Mouse (Mus musculus) right cerebral cortex, adult 18-20 months (tissue): ENCODE measurements around the gene Scgb1a1.
"Not testable (repeated sequence)": the region's sequence is repeated elsewhere in the genome, so short reads cannot be mapped to it uniquely, and the experiment has no call there.

ENCODE experiments used
- DNase-seq: peaks from one replicate; pipeline ENCODE4 v3.0.0; 2022; ENCODE audit warnings: mixed read lengths

The Scgb1a1 gene

GRCm38 (mm10) chr19:9100297-9101061, 12.7 kb upstream of the Scgb1a1 start:
- no peak for DNase-seq

- no peak for DNase-seq
These were observed 12.0 kb upstream of the Scgb1a1 start for GRCm38 (mm10) chr19:9099751-9100150.

- no peak for DNase-seq
These were observed 9.7 kb upstream of the Scgb1a1 start for GRCm38 (mm10) chr19:9097441-9097840.

- no peak for DNase-seq
These were observed 7.4 kb upstream of the Scgb1a1 start for GRCm38 (mm10) chr19:9095111-9095510.

GRCm38 (mm10) chr19:9090709-9091108, 3.0 kb upstream of the Scgb1a1 start:
- no peak for DNase-seq

- no peak for DNase-seq
These were observed 2.4 kb upstream of the Scgb1a1 start for GRCm38 (mm10) chr19:9090191-9090590.

- DNase-seq = not testable (repeated sequence)
These were observed 3.9 kb downstream of the Scgb1a1 start for GRCm38 (mm10) chr19:9083892-9084291.

GRCm38 (mm10) chr19:9083010-9083355, 4.8 kb downstream of the Scgb1a1 start:
- DNase-seq = no peak

GRCm38 (mm10) chr19:9082191-9083009, 5.4 kb downstream of the Scgb1a1 start:
- DNase-seq = peak; percentile 65

GRCm38 (mm10) chr19:9081311-9082190, 6.2 kb downstream of the Scgb1a1 start:
- DNase-seq = no peak

- DNase-seq = no peak
These were observed 7.8 kb downstream of the Scgb1a1 start for GRCm38 (mm10) chr19:9079916-9080315.

- no peak for DNase-seq
These were observed 10.6 kb downstream of the Scgb1a1 start for GRCm38 (mm10) chr19:9076982-9077660.

GRCm38 (mm10) chr19:9076035-9076434, 11.7 kb downstream of the Scgb1a1 start:
- no peak for DNase-seq

GRCm38 (mm10) chr19:9075558-9075957, 12.2 kb downstream of the Scgb1a1 start:
- DNase-seq = no peak

- DNase-seq = no peak
These were observed 13.3 kb downstream of the Scgb1a1 start for GRCm38 (mm10) chr19:9074424-9074823.

- no peak for DNase-seq
These were observed 13.9 kb downstream of the Scgb1a1 start for GRCm38 (mm10) chr19:9073776-9074411.

GRCm38 (mm10) chr19:9072157-9072530, 15.6 kb downstream of the Scgb1a1 start:
- no peak for DNase-seq

GRCm38 (mm10) chr19:9071456-9072156, 16.2 kb downstream of the Scgb1a1 start:
- DNase-seq = peak; percentile 21

GRCm38 (mm10) chr19:9070316-9070715, 17.4 kb downstream of the Scgb1a1 start:
- DNase-seq = no peak

GRCm38 (mm10) chr19:9069687-9070307, 18.0 kb downstream of the Scgb1a1 start:
- DNase-seq = peak; percentile 17

- no peak for DNase-seq
These were observed 20.5 kb downstream of the Scgb1a1 start for GRCm38 (mm10) chr19:9067292-9067691.
